Mouse (Mus musculus) liver, postnatal 0 days (tissue): Measurements from ENCODE around the gene Inip. TPM values are rescaled to one million over a fixed set of nuclear protein-coding genes. Genes with fewer than 3 reads are reported as not detected.

Experiments used
- ATAC-seq: fragments of 200-750 bp; cut with Nextera tagmentation; 2 replicates; pipeline ENCODE4 v1.8.0; 2017; ENCODE audit warnings: mild to moderate bottlenecking, moderate library complexity
- DNase-seq: peaks from one replicate; pipeline ENCODE4 v3.0.0-alpha.2; 2016
- H3K27ac ChIP-seq: fragments of 300-500 bp; sonication (generic); 2 replicates; pipeline ENCODE4 v1.5.1; 2014; ENCODE audit warnings: antibody characterized with exemption, moderate library complexity, mild to moderate bottlenecking, low read depth
- H3K27me3 ChIP-seq: fragments of 300-500 bp; sonication (generic); 2 replicates; pipeline ENCODE4 v1.6.1; 2014; ENCODE audit warnings: low read length, control low read depth, mixed read lengths; ENCODE audit not compliant: insufficient read depth
- H3K36me3 ChIP-seq: fragments of 300-500 bp; sonication (generic); replicated peaks from 2 replicates; pipeline ENCODE4 v1.6.1; 2014; ENCODE audit warnings: mild to moderate bottlenecking, control low read depth, low read length, moderate library complexity, mixed read lengths; ENCODE audit not compliant: insufficient read depth
- H3K4me1 ChIP-seq: fragments of 300-500 bp; sonication (generic); 2 replicates; pipeline ENCODE4 v1.6.1; 2014; ENCODE audit warnings: antibody characterized with exemption, mild to moderate bottlenecking, control low read depth; ENCODE audit not compliant: insufficient read depth
- H3K4me2 ChIP-seq: fragments of 300-500 bp; sonication (generic); 2 replicates; pipeline ENCODE4 v1.6.1; 2014; ENCODE audit warnings: low read depth, mild to moderate bottlenecking, low read length, moderate library complexity, mixed read lengths
- H3K4me3 ChIP-seq: fragments of 300-500 bp; sonication (generic); 2 replicates; pipeline ENCODE4 v1.5.1; 2014; ENCODE audit warnings: low read depth, low read length
- H3K9ac ChIP-seq: fragments of 300-500 bp; sonication (generic); replicated peaks from 2 replicates; pipeline ENCODE4 v1.6.1; 2014; ENCODE audit warnings: mild to moderate bottlenecking, moderate library complexity
- H3K9me3 ChIP-seq: fragments of 300-500 bp; sonication (generic); 2 replicates; pipeline ENCODE4 v1.6.1; 2016; ENCODE audit warnings: mild to moderate bottlenecking, control low read depth, low read length, mixed read lengths
- CTCF ChIP-seq: sonication (generic); IDR thresholded peaks from 2 replicates; pipeline ENCODE4 v1.5.1; 2016; ENCODE audit warnings: antibody characterized with exemption, low read depth
- EP300 ChIP-seq: IDR thresholded peaks from 2 replicates; pipeline ENCODE4 v1.6.1; 2016; ENCODE audit warnings: antibody characterized with exemption, low read depth, mild to moderate bottlenecking
- WGBS: fragments of 180-500 bp; shearing (Covaris S2); extraction: QIAGEN DNeasy Blood & Tissue Kit; methylation state at CpG from one replicate; pipeline ENCODE4 v1.1.7; 2014; ENCODE audit not compliant: insufficient replicate concordance; 5-methylcytosine and 5-hydroxymethylcytosine counted together
- polyA plus RNA-seq: library from polyadenylated mRNA; unstranded; fragments of >200 nt; fragmentation: Nextera tagmentation; extraction: Ambion mirVana; gene quantifications from 2 replicates; pipeline ENCODE4 v1.2.1, GENCODE M21; 2015

Gene Inip
- polyA plus RNA-seq, 1 experiment from 2014 or later, result 12.6 TPM

DNA sequence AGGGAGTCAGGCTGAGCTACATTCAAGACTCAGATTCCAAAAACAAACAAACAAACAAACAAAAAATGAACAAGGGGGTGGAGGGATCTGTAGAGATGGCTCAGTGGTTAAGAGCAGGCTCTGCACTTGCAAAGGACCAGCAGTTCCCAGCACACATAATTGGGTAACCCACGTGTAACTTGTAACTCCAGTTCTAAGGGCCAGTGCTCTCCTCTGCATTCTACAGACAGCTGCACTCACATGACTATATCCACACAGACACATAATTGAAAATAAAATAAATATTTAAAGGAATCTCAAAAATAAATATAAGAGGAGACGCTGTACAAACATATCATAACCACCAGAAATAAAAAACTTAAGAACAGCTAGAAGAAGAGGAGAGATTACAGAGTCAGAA lies 61.5 kb downstream of the Inip start:
- no peak overlapping the region for H3K27ac ChIP-seq
- TF ChIP-seq CTCF, result no peak
- no peak for TF ChIP-seq EP300
- H3K9ac ChIP-seq, result no peak overlapping the region
- H3K9me3 ChIP-seq, result 0 out of 2 replicates have a peak, but pooled peaks cover 2% of the 10 kb centered on the region
- no peak overlapping the region for H3K4me3 ChIP-seq
- WGBS, result 84% methylated on average over 2 of the region's 2 CpGs
- peaks cover 3% of the 10 kb centered on the region; the same call in 1 of the 2 replicates for H3K4me1 ChIP-seq
- H3K36me3 ChIP-seq, result no peaks in the 10 kb centered on the region
- no peak for DNase-seq
- no peak overlapping the region for H3K4me2 ChIP-seq
- ATAC-seq, result no peak
- no peaks in the 10 kb centered on the region for H3K27me3 ChIP-seq

DNA sequence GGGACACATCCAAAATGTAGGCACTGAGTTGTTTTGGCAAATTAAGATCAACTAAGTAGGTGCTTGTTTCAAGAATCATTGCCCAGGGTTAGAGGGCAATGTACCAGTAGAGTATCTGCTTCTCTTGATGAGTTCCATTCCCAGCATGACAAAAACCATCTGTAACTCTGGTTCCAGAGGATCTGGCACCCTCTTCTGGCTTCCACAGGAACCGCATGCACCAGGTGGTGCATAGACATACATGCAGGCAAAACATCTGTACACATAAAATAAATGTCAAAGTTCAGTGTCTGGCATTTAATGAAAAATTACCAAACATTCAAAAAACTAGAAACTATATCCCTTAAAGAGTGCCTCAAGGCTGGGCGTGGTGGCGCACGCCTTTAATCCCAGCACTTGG lies 62.1 kb downstream of the Inip start:
- ATAC-seq, result no peak
- no peak overlapping the region for H3K9ac ChIP-seq
- H3K4me2 ChIP-seq, result no peak overlapping the region
- TF ChIP-seq EP300 (no peak), CTCF (peak; percentile 64)
- H3K36me3 ChIP-seq, result no peaks in the 10 kb centered on the region
- 90% methylated on average over 4 of the region's 4 CpGs for WGBS
- no peaks in the 10 kb centered on the region for H3K27me3 ChIP-seq
- no peak overlapping the region for H3K27ac ChIP-seq
- no peak for DNase-seq
- peaks cover 3% of the 10 kb centered on the region; the same call in 1 of the 2 replicates for H3K4me1 ChIP-seq
- H3K4me3 ChIP-seq, result no peak overlapping the region
- H3K9me3 ChIP-seq, result 0 out of 2 replicates have a peak, but pooled peaks cover 2% of the 10 kb centered on the region

DNA sequence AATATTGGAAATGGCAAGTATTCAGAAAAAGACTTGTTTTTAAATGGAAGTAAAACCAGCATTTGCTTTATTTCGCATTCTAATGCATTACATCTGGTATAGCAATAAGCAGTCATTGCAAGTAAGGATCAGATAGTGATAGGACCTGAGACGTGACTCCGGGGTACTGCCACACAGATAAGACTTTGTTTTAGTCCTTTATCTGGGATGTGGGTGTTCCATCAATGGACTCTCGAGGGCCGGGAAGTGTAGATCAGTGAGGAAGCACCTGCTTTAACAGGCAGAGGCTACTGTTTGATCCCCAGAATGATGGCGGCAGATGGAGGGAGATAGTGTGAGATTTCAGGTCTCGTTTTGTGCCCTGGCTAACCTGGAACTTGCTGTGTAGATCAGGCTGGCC lies 69.8 kb downstream of the Inip start:
- Histone ChIP-seq H3K4me1 (no peaks in the 10 kb centered on the region; the same call in 1 of the 2 replicates), H3K27me3 (no peaks in the 10 kb centered on the region), H3K4me2 (no peak overlapping the region), H3K27ac (no peak overlapping the region), H3K4me3 (no peak overlapping the region), H3K36me3 (no peaks in the 10 kb centered on the region), H3K9ac (no peak overlapping the region), H3K9me3 (no peaks in the 10 kb centered on the region)
- TF ChIP-seq CTCF (no peak), EP300 (peak; percentile 22; the same call in 1 of the 2 replicates)
- ATAC-seq (no peak), DNase-seq (no peak)
- 61% methylated on average over 7 of the region's 7 CpGs for WGBS

DNA sequence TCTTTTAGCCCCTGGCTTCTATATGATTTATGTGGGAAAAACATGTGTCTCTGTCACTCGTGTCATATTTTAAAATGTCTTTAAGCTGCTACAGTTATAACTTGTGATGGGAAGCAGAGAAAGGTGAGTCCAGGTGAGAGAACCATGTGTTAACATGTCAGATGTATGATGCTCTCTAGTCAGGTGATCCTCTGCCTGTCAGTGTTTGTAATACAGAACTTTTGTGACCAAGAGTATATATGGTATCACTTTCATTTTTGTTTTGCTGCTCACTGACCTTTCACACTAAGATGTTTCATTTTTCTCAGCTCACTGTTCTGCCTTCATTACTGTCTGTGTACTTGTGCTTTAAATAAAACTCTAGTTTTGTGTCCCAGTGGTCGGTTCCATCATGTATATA lies 72.5 kb downstream of the Inip start:
- no peak overlapping the region for H3K4me2 ChIP-seq
- 70% methylated on average over 2 of the region's 2 CpGs for WGBS

DNA sequence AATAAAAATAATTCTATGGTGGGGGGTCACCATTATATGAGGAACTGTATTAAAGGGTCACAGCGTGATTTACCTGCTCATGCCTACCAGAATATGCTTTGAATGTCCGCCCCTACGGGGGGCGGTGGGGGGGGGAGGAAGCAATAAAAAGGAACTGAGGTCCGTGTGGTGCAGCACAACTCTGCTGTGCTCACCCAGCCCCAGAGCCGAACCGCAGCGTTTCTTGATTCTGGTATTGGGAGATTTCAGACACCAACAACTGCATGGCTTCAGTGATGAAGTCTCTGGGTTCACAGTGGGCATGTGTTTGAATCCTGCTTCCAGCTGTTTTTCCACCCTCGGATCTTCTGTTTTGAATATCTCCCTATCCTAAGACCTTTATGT lies 73.5 kb downstream of the Inip start:
- Histone ChIP-seq H3K4me1 (0 out of 2 replicates have a peak, but pooled peaks cover 2% of the 10 kb centered on the region), H3K9ac (no peak overlapping the region), H3K4me2 (no peak overlapping the region), H3K27ac (no peak overlapping the region), H3K27me3 (no peaks in the 10 kb centered on the region), H3K4me3 (no peak overlapping the region), H3K9me3 (no peaks in the 10 kb centered on the region), H3K36me3 (no peaks in the 10 kb centered on the region)
- 46% methylated on average over 9 of the region's 9 CpGs for WGBS
- TF ChIP-seq EP300, result no peak
- no peak for TF ChIP-seq CTCF
- ATAC-seq (no peak), DNase-seq (no peak)

More for the DNA sequence above, 72.5 kb downstream of the Inip start:
- no peak for DNase-seq
- ATAC-seq, result no peak
- no peaks in the 10 kb centered on the region for H3K27me3 ChIP-seq
- no peak overlapping the region for H3K27ac ChIP-seq
- no peaks in the 10 kb centered on the region for H3K9me3 ChIP-seq
- no peaks in the 10 kb centered on the region for H3K36me3 ChIP-seq
- no peak overlapping the region for H3K9ac ChIP-seq
- H3K4me3 ChIP-seq, result no peak overlapping the region
- TF ChIP-seq CTCF (no peak), EP300 (no peak)
- 0 out of 2 replicates have a peak, but pooled peaks cover 2% of the 10 kb centered on the region for H3K4me1 ChIP-seq

DNA sequence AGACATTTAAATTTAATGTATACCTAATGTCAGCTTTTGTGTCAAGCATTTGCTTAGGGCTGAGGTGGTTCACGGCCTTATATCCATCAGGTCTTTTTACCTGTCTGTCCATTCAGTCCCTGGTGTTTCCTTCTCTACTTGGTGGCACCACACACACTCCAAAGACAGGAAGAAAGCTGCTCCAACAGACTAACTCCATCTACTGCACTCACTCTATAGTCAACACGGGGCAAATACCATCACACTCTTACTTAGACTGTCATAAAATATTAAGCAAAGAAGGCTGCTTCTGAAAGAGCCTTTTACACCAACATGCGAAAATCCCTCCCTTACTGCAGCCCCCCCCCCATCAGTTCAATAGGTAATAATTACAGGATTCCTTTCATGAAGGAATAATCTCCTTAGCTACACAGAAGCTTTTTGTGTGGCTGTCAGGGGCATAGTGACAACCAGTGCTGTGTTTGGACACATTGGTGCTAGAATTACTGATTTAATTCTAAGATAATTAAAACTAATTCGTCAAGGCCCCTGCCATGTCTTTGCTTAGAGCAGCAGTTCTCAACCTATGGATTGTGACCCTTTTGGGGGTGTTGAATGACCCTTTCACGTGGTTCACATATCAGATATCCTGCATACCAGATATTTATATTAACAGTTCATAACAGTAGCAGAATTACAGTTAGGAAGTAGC lies 74.1 kb downstream of the Inip start:
- H3K4me2 ChIP-seq, result no peak overlapping the region
- no peak overlapping the region for H3K9ac ChIP-seq
- 0 out of 2 replicates have a peak, but pooled peaks cover 2% of the 10 kb centered on the region for H3K4me1 ChIP-seq
- TF ChIP-seq EP300, result no peak
- no peak for TF ChIP-seq CTCF
- H3K27ac ChIP-seq, result no peak overlapping the region
- no peaks in the 10 kb centered on the region for H3K27me3 ChIP-seq
- no peak for ATAC-seq
- H3K4me3 ChIP-seq, result no peak overlapping the region
- no peaks in the 10 kb centered on the region for H3K9me3 ChIP-seq
- WGBS, result 72% methylated on average over 5 of the region's 5 CpGs
- H3K36me3 ChIP-seq, result no peaks in the 10 kb centered on the region
- DNase-seq, result no peak
